Mouse (Mus musculus) lung, postnatal 0 days (tissue): ENCODE results near the gene Tmem221. TPM values are rescaled to one million over a fixed set of nuclear protein-coding genes. Genes with fewer than 3 reads are reported as not detected.
A peak's percentile ranks its signal among the peaks of the same experiment; 100 is the strongest.
"Not testable (repeated sequence)": the region's sequence is repeated elsewhere in the genome, so short reads cannot be mapped to it uniquely, and the experiment has no call there.

Experiments used
- ATAC-seq: fragments of 200-750 bp; cut with Nextera tagmentation; 2 replicates; pipeline ENCODE4 v1.8.0; 2017; ENCODE audit warnings: moderate library complexity
- DNase-seq: peaks from one replicate; pipeline ENCODE4 v3.0.0-alpha.2; 2016; ENCODE audit warnings: low spot score
- H3K27ac ChIP-seq: fragments of 300-500 bp; sonication (generic); 2 replicates; pipeline ENCODE4 v1.5.1; 2014; ENCODE audit warnings: antibody characterized with exemption, mild to moderate bottlenecking, low read length, mixed read lengths
- H3K27me3 ChIP-seq: fragments of 300-500 bp; sonication (generic); replicated peaks from 2 replicates; pipeline ENCODE4 v1.6.1; 2014; ENCODE audit warnings: low read length, mixed read lengths; ENCODE audit not compliant: insufficient read depth
- H3K36me3 ChIP-seq: fragments of 300-500 bp; sonication (generic); 2 replicates; pipeline ENCODE4 v1.6.1; 2014; ENCODE audit warnings: low read length, mixed read lengths; ENCODE audit not compliant: insufficient read depth
- H3K4me1 ChIP-seq: fragments of 300-500 bp; sonication (generic); 2 replicates; pipeline ENCODE4 v1.6.1; 2014; ENCODE audit warnings: antibody characterized with exemption, low read depth, low read length, mixed read lengths; ENCODE audit not compliant: insufficient read depth
- H3K4me2 ChIP-seq: fragments of 300-500 bp; sonication (generic); replicated peaks from 2 replicates; pipeline ENCODE4 v1.6.1; 2014; ENCODE audit warnings: low read depth, mild to moderate bottlenecking, low read length, moderate library complexity, mixed read lengths
- H3K4me3 ChIP-seq: fragments of 300-500 bp; sonication (generic); 2 replicates; pipeline ENCODE4 v1.5.1; 2014; ENCODE audit warnings: low read depth, low read length
- H3K9ac ChIP-seq: fragments of 300-500 bp; sonication (generic); replicated peaks from 2 replicates; pipeline ENCODE4 v1.6.1; 2014; ENCODE audit warnings: low read depth, mild to moderate bottlenecking
- H3K9me3 ChIP-seq: fragments of 300-500 bp; sonication (generic); 2 replicates; pipeline ENCODE4 v1.6.1; 2016; ENCODE audit warnings: low read length, mixed read lengths
- CTCF ChIP-seq: IDR thresholded peaks from 2 replicates; pipeline ENCODE4 v1.5.1; 2016; ENCODE audit warnings: antibody characterized with exemption, mild to moderate bottlenecking
- EP300 ChIP-seq: IDR thresholded peaks from 2 replicates; pipeline ENCODE4 v1.6.1; 2016; ENCODE audit warnings: antibody characterized with exemption, mild to moderate bottlenecking, control low read depth
- WGBS: fragments of 180-500 bp; shearing (Covaris S2); extraction: QIAGEN DNeasy Blood & Tissue Kit; methylation state at CpG from one replicate; pipeline ENCODE4 v1.1.7; 2014; 5-methylcytosine and 5-hydroxymethylcytosine counted together
- polyA plus RNA-seq: library from polyadenylated mRNA; unstranded; fragments of >200 nt; fragmentation: Nextera tagmentation; extraction: Ambion mirVana; gene quantifications from 2 replicates; pipeline ENCODE4 v1.2.1, GENCODE M21; 2015

Tmem221 gene
- polyA plus RNA-seq, 1 experiment from 2014 or later, result 8.5 TPM

DNA sequence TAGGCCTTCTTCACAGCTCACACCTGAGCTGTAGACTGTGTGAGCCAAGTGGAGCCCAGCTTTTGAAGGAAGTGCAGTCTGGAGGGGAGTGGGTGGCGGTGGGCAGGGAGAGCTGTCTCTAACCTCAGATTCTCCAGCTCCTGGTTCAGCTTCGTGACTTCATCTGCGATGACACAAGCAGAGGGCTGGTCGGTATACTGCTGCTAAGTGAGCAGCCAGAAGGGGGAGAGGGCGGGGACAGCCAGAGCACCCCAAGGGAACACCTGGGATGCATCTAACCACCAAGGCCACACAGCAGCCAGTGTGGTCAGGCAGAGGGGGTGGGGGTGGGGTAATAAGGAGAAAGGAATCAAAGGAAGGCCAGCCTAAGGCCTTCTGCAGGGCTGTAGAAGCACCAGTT, 23.0 kb downstream of the Tmem221 start:
- H3K9ac ChIP-seq, result no peak overlapping the region

GRCm38 (mm10) chr8:71534263-71534810, 24.3 kb downstream of the Tmem221 start:
- Histone ChIP-seq H3K4me2 (no peak overlapping the region), H3K27me3 (no peaks in the 10 kb centered on the region), H3K4me1 (peaks cover 7% of the 10 kb centered on the region; the same call in 1 of the 2 replicates), H3K9ac (no peak overlapping the region), H3K36me3 (no peaks in the 10 kb centered on the region), H3K9me3 (no peaks in the 10 kb centered on the region), H3K27ac (no peak overlapping the region), H3K4me3 (no peak overlapping the region)
- DNase-seq, result no peak
- TF ChIP-seq CTCF (peak; percentile 30), EP300 (no peak)
- WGBS, result 33% methylated on average over 2 of the region's 3 CpGs
- no peak for ATAC-seq

More for the DNA sequence above, 23.0 kb downstream of the Tmem221 start:
- Histone ChIP-seq H3K4me2 (peak overlapping the region; percentile 70), H3K4me1 (peaks cover 7% of the 10 kb centered on the region; the same call in 1 of the 2 replicates), H3K27ac (no peak overlapping the region), H3K27me3 (no peaks in the 10 kb centered on the region), H3K9me3 (no peaks in the 10 kb centered on the region), H3K4me3 (no peak overlapping the region), H3K36me3 (no peaks in the 10 kb centered on the region)
- TF ChIP-seq EP300 (no peak), CTCF (no peak)
- ATAC-seq, result no peak
- no peak for DNase-seq
- WGBS, result 79% methylated on average over 5 of the region's 5 CpGs

DNA sequence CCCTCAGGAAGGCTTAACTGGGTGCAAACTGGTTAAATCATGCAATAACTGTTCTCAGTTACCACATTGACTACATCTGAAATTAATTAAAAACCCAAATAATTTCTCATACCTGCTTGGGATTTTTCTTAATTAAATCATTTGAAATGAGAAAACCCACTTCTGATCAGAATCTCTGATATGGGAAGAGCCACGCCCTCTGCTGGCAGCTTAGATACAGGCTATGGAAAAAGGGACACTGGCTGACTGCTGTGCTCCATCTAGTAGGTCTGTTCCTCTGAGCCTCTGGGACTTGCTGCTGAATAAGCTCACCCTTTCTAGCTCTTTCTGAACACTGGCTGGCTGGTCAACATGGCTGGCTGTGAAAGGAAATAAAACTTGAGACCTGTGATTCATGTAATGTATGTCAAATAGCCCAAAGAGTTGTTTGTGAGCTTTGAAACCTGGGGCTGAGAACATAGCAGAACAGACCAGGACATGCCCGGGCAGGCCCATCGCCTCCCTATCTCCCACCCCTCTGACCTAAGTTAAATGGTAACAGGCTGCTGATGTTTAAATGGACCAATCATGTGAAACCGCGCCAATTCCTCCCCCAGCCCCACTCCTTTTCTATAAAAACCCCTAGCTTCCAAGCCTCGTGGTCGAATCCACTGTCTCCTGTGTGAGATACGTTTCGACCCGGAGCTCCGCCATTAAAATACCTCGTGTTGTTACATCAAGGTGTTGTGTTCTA, 27.8 kb downstream of the Tmem221 start:
- H3K27ac ChIP-seq, H3K9me3 ChIP-seq, H3K9ac ChIP-seq, H3K36me3 ChIP-seq, ATAC-seq, H3K27me3 ChIP-seq, H3K4me2 ChIP-seq, H3K4me3 ChIP-seq, H3K4me1 ChIP-seq: not testable (repeated sequence)
- peak; percentile 43 for DNase-seq
- WGBS, result 72% methylated on average over 5 of the region's 12 CpGs
- peak; percentile 58 for TF ChIP-seq CTCF

DNA sequence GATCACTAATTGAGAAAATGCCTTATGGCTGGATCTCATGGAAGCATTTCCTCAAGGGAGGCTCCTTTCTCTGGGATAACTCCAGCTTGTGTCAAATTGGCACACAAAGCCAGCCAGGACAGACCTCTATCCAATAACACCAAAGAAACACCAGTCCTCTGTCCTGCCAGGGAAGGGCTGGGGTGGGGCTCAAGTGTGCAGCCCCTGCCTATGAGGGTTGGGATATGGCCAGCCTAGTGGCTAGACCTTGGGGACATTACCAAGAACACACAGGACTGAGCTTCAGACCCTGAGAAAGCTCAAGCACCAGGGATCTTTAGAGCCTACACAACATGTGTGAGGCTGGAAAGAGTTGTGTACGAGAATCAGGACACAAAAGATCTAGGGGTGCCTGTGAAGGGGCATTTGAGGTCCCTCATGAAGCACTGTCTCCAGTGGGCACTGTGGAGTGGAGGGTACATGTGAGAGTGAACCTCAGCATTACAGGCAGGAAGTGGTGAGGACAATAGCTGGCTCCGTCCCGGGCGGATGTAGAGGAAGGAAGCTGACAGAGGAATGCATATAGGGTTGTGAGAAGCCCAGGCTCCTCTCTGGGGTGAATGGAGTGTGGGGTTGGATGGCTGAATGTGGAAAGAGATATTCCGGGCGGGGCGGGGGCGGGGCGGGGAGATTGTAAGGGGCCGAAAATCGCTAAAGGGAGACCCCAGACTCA, 30.2 kb downstream of the Tmem221 start:
- Histone ChIP-seq H3K9me3 (no peaks in the 10 kb centered on the region), H3K27ac (peak overlapping the region; percentile 78), H3K4me2 (no peak overlapping the region), H3K4me1 (0 out of 2 replicates have a peak, but pooled peaks cover 6% of the 10 kb centered on the region), H3K9ac (no peak overlapping the region), H3K27me3 (peaks cover 9% of the 10 kb centered on the region; the same call in 1 of the 2 replicates), H3K36me3 (no peaks in the 10 kb centered on the region), H3K4me3 (no peak overlapping the region)
- ATAC-seq (peak; percentile 94), DNase-seq (peak; percentile 78)
- WGBS, result 64% methylated on average over 11 of the region's 11 CpGs
- TF ChIP-seq EP300 (peak; percentile 74), CTCF (no peak; the same call in 1 of the 2 replicates)

DNA sequence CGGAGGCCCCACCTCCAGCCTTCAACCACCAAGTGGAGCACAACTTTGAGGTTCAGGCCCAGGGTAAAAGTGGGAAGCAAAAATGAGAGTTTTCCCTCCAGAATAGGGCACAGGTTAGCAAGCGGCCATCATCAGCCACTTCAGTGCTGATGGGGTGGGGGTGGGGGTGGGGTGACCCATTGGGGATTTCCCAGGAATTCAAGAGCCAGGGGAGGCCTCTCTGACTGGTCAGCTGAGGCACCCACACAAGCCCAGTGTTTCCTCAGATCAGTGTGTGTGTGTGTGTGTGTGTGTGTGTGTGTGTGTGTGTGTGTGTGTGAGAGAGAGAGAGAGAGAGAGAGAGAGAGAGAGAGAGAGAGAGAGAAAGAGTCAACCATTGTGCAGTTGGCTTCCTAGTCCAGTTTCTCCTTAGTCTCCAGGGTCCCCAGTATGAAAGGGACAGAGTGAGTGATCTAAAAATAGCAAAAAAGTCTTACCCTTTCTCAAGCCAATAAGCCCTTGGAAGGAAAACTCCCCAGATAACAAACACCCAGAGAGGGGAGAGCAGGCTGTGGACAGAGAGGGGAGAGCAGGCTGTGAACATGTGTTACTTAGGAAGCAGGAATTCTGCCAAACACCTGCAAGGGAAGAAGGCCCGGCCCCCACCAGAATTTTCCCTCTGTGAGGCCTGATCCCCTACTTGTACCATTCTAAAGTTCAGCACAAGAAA, 31.4 kb downstream of the Tmem221 start:
- no peak overlapping the region for H3K4me3 ChIP-seq
- H3K27me3 ChIP-seq, result peaks cover 9% of the 10 kb centered on the region; the same call in 1 of the 2 replicates
- no peak overlapping the region for H3K4me2 ChIP-seq
- no peak for DNase-seq
- 38% methylated on average over 3 of the region's 3 CpGs for WGBS
- no peaks in the 10 kb centered on the region for H3K36me3 ChIP-seq
- ATAC-seq, result no peak
- 0 out of 2 replicates have a peak, but pooled peaks cover 6% of the 10 kb centered on the region for H3K4me1 ChIP-seq
- no peaks in the 10 kb centered on the region for H3K9me3 ChIP-seq
- peak overlapping the region; percentile 59 for H3K27ac ChIP-seq
- no peak overlapping the region for H3K9ac ChIP-seq
- TF ChIP-seq EP300 (no peak), CTCF (no peak)

- Histone ChIP-seq H3K4me1 (0 out of 2 replicates have a peak, but pooled peaks cover 6% of the 10 kb centered on the region), H3K36me3 (no peaks in the 10 kb centered on the region), H3K27ac (no peak overlapping the region; the same call in 1 of the 2 replicates), H3K27me3 (peaks cover 9% of the 10 kb centered on the region; the same call in 1 of the 2 replicates), H3K9ac (no peak overlapping the region), H3K9me3 (no peaks in the 10 kb centered on the region), H3K4me3 (no peak overlapping the region), H3K4me2 (no peak overlapping the region)
- WGBS, result 22% methylated on average over 6 of the region's 6 CpGs
- DNase-seq, result peak; percentile 25
- no peak for TF ChIP-seq CTCF
- TF ChIP-seq EP300, result no peak
- ATAC-seq, result no peak
These were observed 32.4 kb downstream of the Tmem221 start for GRCm38 (mm10) chr8:71526272-71526671.
